Mouse (Mus musculus): ENCODE data around the gene Dock1. TPM values are rescaled to one million over a fixed set of nuclear protein-coding genes. Genes with fewer than 3 reads are reported as not detected.

Gene Dock1
- total RNA-seq, 2 experiments from 2014 or later, result 14.6 to 15.4 TPM

- intact Hi-C loops (cut with DNase I; ENCODE audit: low total_unique reads), result no loop called here
- DNase-seq, result no peak
These were observed 413.0 kb downstream of the Dock1 start for GRCm38 (mm10) chr7:135083421-135083820.

GRCm38 (mm10) chr7:135084069-135084468 lies 413.6 kb downstream of the Dock1 start:
- no peak for DNase-seq
- intact Hi-C loops (cut with DNase I; ENCODE audit: low total_unique reads), result no loop called here

GRCm38 (mm10) chr7:135086556-135086955 lies 416.1 kb downstream of the Dock1 start:
- no peak for DNase-seq
- intact Hi-C loops (cut with DNase I; ENCODE audit: low total_unique reads), result no loop called here

- intact Hi-C loops (cut with DNase I; ENCODE audit: low total_unique reads), result no loop called here
- DNase-seq, result no peak
These were observed 419.2 kb downstream of the Dock1 start for GRCm38 (mm10) chr7:135089626-135090025.

GRCm38 (mm10) chr7:135093851-135094250 lies 423.4 kb downstream of the Dock1 start:
- intact Hi-C loops (cut with DNase I; ENCODE audit: low total_unique reads), result no loop called here
- no peak for DNase-seq

- intact Hi-C loops (cut with DNase I; ENCODE audit: low total_unique reads), result no loop called here
These were observed 431.5 kb downstream of the Dock1 start for GRCm38 (mm10) chr7:135101921-135102320.

GRCm38 (mm10) chr7:135106536-135106935 lies 436.1 kb downstream of the Dock1 start:
- no peak for DNase-seq
- intact Hi-C loops (cut with DNase I; ENCODE audit: low total_unique reads), result no loop called here

More at GRCm38 (mm10) chr7:135101921-135102320, 431.5 kb downstream of the Dock1 start:
- DNase-seq, result no peak

- intact Hi-C loops (cut with DNase I; ENCODE audit: low total_unique reads), result no loop called here
- DNase-seq, result no peak
These were observed 439.9 kb downstream of the Dock1 start for GRCm38 (mm10) chr7:135110307-135110706.

- intact Hi-C loops (cut with DNase I; ENCODE audit: low total_unique reads), result no loop called here
- DNase-seq, result no peak
These were observed 455.0 kb downstream of the Dock1 start for GRCm38 (mm10) chr7:135125296-135126065.

GRCm38 (mm10) chr7:135132461-135132860 lies 462.0 kb downstream of the Dock1 start:
- DNase-seq, result no peak
- intact Hi-C loops (cut with DNase I; ENCODE audit: low total_unique reads), result no loop called here

- intact Hi-C loops (cut with DNase I; ENCODE audit: low total_unique reads), result no loop called here
- no peak for DNase-seq
These were observed 464.2 kb downstream of the Dock1 start for GRCm38 (mm10) chr7:135134619-135135018.

GRCm38 (mm10) chr7:135139153-135139612 lies 468.7 kb downstream of the Dock1 start:
- DNase-seq, result no peak
- intact Hi-C loops (cut with DNase I; ENCODE audit: low total_unique reads), result no loop called here

GRCm38 (mm10) chr7:135144731-135145130 lies 474.3 kb downstream of the Dock1 start:
- DNase-seq, result no peak
- intact Hi-C loops (cut with DNase I; ENCODE audit: low total_unique reads), result no loop called here

GRCm38 (mm10) chr7:135150926-135151325 lies 480.5 kb downstream of the Dock1 start:
- no peak for DNase-seq

GRCm38 (mm10) chr7:135157571-135157970 lies 487.1 kb downstream of the Dock1 start:
- DNase-seq, result no peak
- intact Hi-C loops (cut with DNase I; ENCODE audit: low total_unique reads), result no loop called here

More at GRCm38 (mm10) chr7:135150926-135151325, 480.5 kb downstream of the Dock1 start:
- intact Hi-C loops (cut with DNase I; ENCODE audit: low total_unique reads), result no loop called here

- no peak for DNase-seq
- intact Hi-C loops (cut with DNase I; ENCODE audit: low total_unique reads), result no loop called here
These were observed 487.9 kb downstream of the Dock1 start for GRCm38 (mm10) chr7:135158381-135158780.

- no peak for DNase-seq
- intact Hi-C loops (cut with DNase I; ENCODE audit: low total_unique reads), result loop anchor here (5.0 to 10.0 kb wide), 2 partner anchors 62 to 205 kb away; no protein-coding TSS in a partner anchor
These were observed 489.2 kb downstream of the Dock1 start for GRCm38 (mm10) chr7:135159606-135160005.

GRCm38 (mm10) chr7:135165155-135165554 lies 494.7 kb downstream of the Dock1 start:
- peak; percentile 49 for DNase-seq
- intact Hi-C loops (cut with DNase I; ENCODE audit: low total_unique reads), result loop anchor here (10.0 kb wide), 1 partner anchor 210 kb away; no protein-coding TSS in a partner anchor

GRCm38 (mm10) chr7:135169936-135170335 lies 499.5 kb downstream of the Dock1 start:
- intact Hi-C loops (cut with DNase I; ENCODE audit: low total_unique reads), result loop anchor here (10.0 kb wide), 2 partner anchors 215 to 465 kb away; no protein-coding TSS in a partner anchor
- no peak for DNase-seq

- intact Hi-C loops (cut with DNase I; ENCODE audit: low total_unique reads), result loop anchor here (10.0 kb wide), 1 partner anchor 463 kb away; no protein-coding TSS in a partner anchor
- no peak for DNase-seq
These were observed 501.8 kb downstream of the Dock1 start for GRCm38 (mm10) chr7:135172219-135172618.

- no peak for DNase-seq
- intact Hi-C loops (cut with DNase I; ENCODE audit: low total_unique reads), result no loop called here
These were observed 523.7 kb downstream of the Dock1 start for GRCm38 (mm10) chr7:135194190-135194589.

Data from gastrocnemius, postnatal 14 days (tissue).